Mouse (Mus musculus): Measurements from ENCODE around the gene Scgb2b18. TPM values are rescaled to one million over a fixed set of nuclear protein-coding genes. Genes with fewer than 3 reads are reported as not detected.

Scgb2b18 gene
- not detected for polyA plus RNA-seq (2014; fragmentation: Illumina TruSeq; extraction: RNeasy Lipid Tissue Mini Kit (QIAGEN cat#74804); ENCODE audit: low read depth, low replicate concordance)

GRCm38 (mm10) chr7:33173764-33174163 lies at the start of gene Scgb2b18:
Scgb2b18 (minus strand) TSS chr7:33173864.

GRCm38 (mm10) chr7:33185268-33185667 lies 11.6 kb upstream of the Scgb2b18 start, which contains the start of gene Scgb1b18:
Scgb1b18 (plus strand) TSS chr7:33185568.

Other genes with a start within 250 kb of the Scgb2b18 start
- not detected for gene Scgb2b17, start 117.3 kb downstream of the Scgb2b18 start, polyA plus RNA-seq (2014; fragmentation: Illumina TruSeq; extraction: RNeasy Lipid Tissue Mini Kit (QIAGEN cat#74804); ENCODE audit: low read depth, low replicate concordance)
- gene Scgb1b17, start 110.4 kb downstream of the Scgb2b18 start, polyA plus RNA-seq (2014; fragmentation: Illumina TruSeq; extraction: RNeasy Lipid Tissue Mini Kit (QIAGEN cat#74804); ENCODE audit: low read depth, low replicate concordance), result not detected
- not detected for gene Scgb1b18, start 11.7 kb upstream of the Scgb2b18 start, polyA plus RNA-seq (2014; fragmentation: Illumina TruSeq; extraction: RNeasy Lipid Tissue Mini Kit (QIAGEN cat#74804); ENCODE audit: low read depth, low replicate concordance)
- not detected for gene Scgb2b19, start 106.5 kb upstream of the Scgb2b18 start, polyA plus RNA-seq (2014; fragmentation: Illumina TruSeq; extraction: RNeasy Lipid Tissue Mini Kit (QIAGEN cat#74804); ENCODE audit: low read depth, low replicate concordance)
- not detected for gene Scgb1b19, start 113.4 kb upstream of the Scgb2b18 start, polyA plus RNA-seq (2014; fragmentation: Illumina TruSeq; extraction: RNeasy Lipid Tissue Mini Kit (QIAGEN cat#74804); ENCODE audit: low read depth, low replicate concordance)
- gene Scgb2b20, start 192.5 kb upstream of the Scgb2b18 start, polyA plus RNA-seq (2014; fragmentation: Illumina TruSeq; extraction: RNeasy Lipid Tissue Mini Kit (QIAGEN cat#74804); ENCODE audit: low read depth, low replicate concordance), result not detected
- not detected for gene Scgb1b20, start 199.4 kb upstream of the Scgb2b18 start, polyA plus RNA-seq (2014; fragmentation: Illumina TruSeq; extraction: RNeasy Lipid Tissue Mini Kit (QIAGEN cat#74804); ENCODE audit: low read depth, low replicate concordance)

Data from heart, adult 10 weeks (tissue).